Mouse (Mus musculus) limb, embryonic 14.5 days (tissue): Measurements from ENCODE around the gene Tut7. TPM values are rescaled to one million over a fixed set of nuclear protein-coding genes. Genes with fewer than 3 reads are reported as not detected.

Experiments used
- ATAC-seq: fragments of 200-750 bp; cut with Nextera tagmentation; 2 replicates; pipeline ENCODE4 v1.8.0; 2017; ENCODE audit warnings: low read depth, moderate number of reproducible peaks, moderate TSS enrichment; ENCODE audit not compliant: low FRiP score
- DNase-seq: peaks from one replicate; pipeline ENCODE4 v3.0.0-alpha.2; 2015; ENCODE audit warnings: low spot score
- H3K27ac ChIP-seq: fragments of 300-500 bp; sonication (generic); replicated peaks from 2 replicates; pipeline ENCODE4 v1.5.1; 2014; ENCODE audit warnings: low read depth, mild to moderate bottlenecking, low read length, moderate library complexity, mixed read lengths
- H3K27me3 ChIP-seq: fragments of 300-500 bp; sonication (generic); 2 replicates; pipeline ENCODE4 v1.6.1; 2014; ENCODE audit warnings: low read length, mixed read lengths; ENCODE audit not compliant: control insufficient read depth, insufficient read depth
- H3K36me3 ChIP-seq: fragments of 300-500 bp; sonication (generic); 2 replicates; pipeline ENCODE4 v1.6.1; 2014; ENCODE audit warnings: mild to moderate bottlenecking, low read length, moderate library complexity, mixed read lengths; ENCODE audit not compliant: control insufficient read depth, insufficient read depth
- H3K4me1 ChIP-seq: fragments of 300-500 bp; sonication (generic); 2 replicates; pipeline ENCODE4 v1.6.1; 2014; ENCODE audit warnings: antibody characterized with exemption, low read length, mixed read lengths; ENCODE audit not compliant: control insufficient read depth, insufficient read depth
- H3K4me2 ChIP-seq: fragments of 300-500 bp; sonication (generic); replicated peaks from 2 replicates; pipeline ENCODE4 v1.6.1; 2014; ENCODE audit warnings: low read depth, mild to moderate bottlenecking, low read length, moderate library complexity; ENCODE audit not compliant: severe bottlenecking
- H3K4me3 ChIP-seq: fragments of 300-500 bp; sonication (generic); replicated peaks from 2 replicates; pipeline ENCODE4 v1.5.1; 2014; ENCODE audit warnings: low read length
- H3K9ac ChIP-seq: fragments of 300-500 bp; sonication (generic); 2 replicates; pipeline ENCODE4 v1.6.1; 2014; ENCODE audit warnings: mild to moderate bottlenecking, low read depth, low read length, moderate library complexity; ENCODE audit not compliant: severe bottlenecking
- H3K9me3 ChIP-seq: fragments of 300-500 bp; sonication (generic); 2 replicates; pipeline ENCODE4 v1.6.1; 2016; ENCODE audit warnings: low read length; ENCODE audit not compliant: control insufficient read depth
- POLR2A ChIP-seq: fragments of 200-500 bp; IDR thresholded peaks from 2 replicates; pipeline ENCODE4 v1.8.0; 2012; ENCODE audit warnings: inconsistent platforms, mild to moderate bottlenecking, moderate library complexity, borderline replicate concordance; ENCODE audit not compliant: insufficient read depth, insufficient read length; ENCODE audit errors: extremely low read depth
- WGBS: fragments of 180-500 bp; shearing (Covaris S2); extraction: QIAGEN DNeasy Blood & Tissue Kit; methylation state at CpG from one replicate; pipeline ENCODE4 v1.1.7; 2014; 5-methylcytosine and 5-hydroxymethylcytosine counted together
- polyA plus RNA-seq, 2 experiments: library from polyadenylated mRNA; depleted of rRNA in 1 of 2; stranded (reverse) in 1 of 2; unstranded in 1 of 2; fragments of >200 nt; fragmentation: Nextera tagmentation in 1 of 2; extraction: Ambion mirVana in 1 of 2; gene quantifications; 2 replicates each; pipeline versions ENCODE4 v1.2.1 to v1.2.3; 2012 to 2014

The Tut7 gene
- polyA plus RNA-seq, 2 experiments: 39.9 to 45.9 TPM

- 69% methylated on average over 7 of the region's 7 CpGs for WGBS
- no peak for TF ChIP-seq POLR2A
- H3K9ac ChIP-seq: no peak overlapping the region
- H3K9me3 ChIP-seq: no peaks in the 10 kb centered on the region
- DNase-seq: no peak
- no peaks in the 10 kb centered on the region for H3K27me3 ChIP-seq
- H3K4me1 ChIP-seq: no peaks in the 10 kb centered on the region; the same call in 1 of the 2 replicates
- ATAC-seq: no peak
- no peaks in the 10 kb centered on the region for H3K36me3 ChIP-seq
- H3K27ac ChIP-seq: no peak overlapping the region
- H3K4me2 ChIP-seq: no peak overlapping the region
- H3K4me3 ChIP-seq: no peak overlapping the region
These were observed 9.5 kb upstream of the Tut7 start for GRCm38 (mm10) chr13:59832454-59832853.

GRCm38 (mm10) chr13:59825966-59826365 is 3.0 kb upstream of the Tut7 start:
- H3K27ac ChIP-seq: no peak overlapping the region
- H3K9ac ChIP-seq: no peak overlapping the region
- TF ChIP-seq POLR2A: no peak
- no peaks in the 10 kb centered on the region; the same call in 1 of the 2 replicates for H3K36me3 ChIP-seq
- H3K27me3 ChIP-seq: no peaks in the 10 kb centered on the region
- ATAC-seq (no peak), DNase-seq (no peak)
- peaks cover 9% of the 10 kb centered on the region for H3K4me1 ChIP-seq
- H3K4me2 ChIP-seq: no peak overlapping the region
- H3K9me3 ChIP-seq: no peaks in the 10 kb centered on the region
- no peak overlapping the region for H3K4me3 ChIP-seq

- Histone ChIP-seq H3K4me1 (peaks cover 21% of the 10 kb centered on the region), H3K27me3 (no peaks in the 10 kb centered on the region), H3K36me3 (peaks cover 28% of the 10 kb centered on the region), H3K27ac (no peak overlapping the region), H3K9ac (no peak overlapping the region), H3K9me3 (no peaks in the 10 kb centered on the region), H3K4me3 (no peak overlapping the region), H3K4me2 (peak overlapping the region; percentile 67)
- WGBS: 77% methylated on average over 3 of the region's 3 CpGs
- ATAC-seq: no peak
- no peak for DNase-seq
- TF ChIP-seq POLR2A: no peak
These were observed 2.1 kb downstream of the Tut7 start for GRCm38 (mm10) chr13:59820836-59821235.

GRCm38 (mm10) chr13:59820114-59820513 is 2.8 kb downstream of the Tut7 start:
- H3K36me3 ChIP-seq: peaks cover 36% of the 10 kb centered on the region
- no peaks in the 10 kb centered on the region for H3K27me3 ChIP-seq
- H3K4me2 ChIP-seq: peak overlapping the region; percentile 67
- no peaks in the 10 kb centered on the region for H3K9me3 ChIP-seq
- no peak for DNase-seq
- no peak for TF ChIP-seq POLR2A
- ATAC-seq: no peak
- no peak overlapping the region for H3K27ac ChIP-seq
- WGBS: 74% methylated on average over 4 of the region's 4 CpGs
- H3K4me1 ChIP-seq: peaks cover 21% of the 10 kb centered on the region
- H3K4me3 ChIP-seq: 0 out of 2 replicates have a peak overlapping the region, but pooled peaks have one; percentile 8
- peak overlapping the region; percentile 31; the same call in 1 of the 2 replicates for H3K9ac ChIP-seq

GRCm38 (mm10) chr13:59817352-59817751 is 5.6 kb downstream of the Tut7 start:
- Histone ChIP-seq H3K4me2 (no peak overlapping the region), H3K36me3 (peaks cover 60% of the 10 kb centered on the region), H3K9me3 (no peaks in the 10 kb centered on the region), H3K4me1 (peaks cover 21% of the 10 kb centered on the region), H3K27ac (no peak overlapping the region), H3K9ac (no peak overlapping the region), H3K4me3 (no peak overlapping the region), H3K27me3 (no peaks in the 10 kb centered on the region)
- no peak for TF ChIP-seq POLR2A
- DNase-seq: no peak
- no peak for ATAC-seq
- WGBS: 91% methylated on average over 4 of the region's 4 CpGs
